Mouse (Mus musculus) midbrain, embryonic 12.5 days (tissue): ENCODE measurements around the gene Rps8. TPM values are rescaled to one million over a fixed set of nuclear protein-coding genes. Genes with fewer than 3 reads are reported as not detected.

Experiments used
- ATAC-seq: fragments of 200-750 bp; cut with Nextera tagmentation; 2 replicates; pipeline ENCODE4 v1.8.0; 2017; ENCODE audit warnings: low read depth, moderate TSS enrichment, moderate library complexity; ENCODE audit not compliant: low FRiP score
- H3K27ac ChIP-seq: fragments of 300-500 bp; sonication (generic); replicated peaks from 2 replicates; pipeline ENCODE4 v1.5.1; 2016; ENCODE audit warnings: mild to moderate bottlenecking
- H3K27me3 ChIP-seq: fragments of 300-500 bp; sonication (generic); 2 replicates; pipeline ENCODE4 v1.6.1; 2016; ENCODE audit warnings: mild to moderate bottlenecking
- H3K36me3 ChIP-seq: fragments of 300-500 bp; sonication (generic); 2 replicates; pipeline ENCODE4 v1.6.1; 2016
- H3K4me1 ChIP-seq: fragments of 300-500 bp; sonication (generic); 2 replicates; pipeline ENCODE4 v1.6.1; 2016
- H3K4me2 ChIP-seq: fragments of 300-500 bp; sonication (generic); replicated peaks from 2 replicates; pipeline ENCODE4 v1.6.1; 2016; ENCODE audit warnings: mild to moderate bottlenecking, moderate library complexity
- H3K4me3 ChIP-seq: fragments of 300-500 bp; sonication (generic); 2 replicates; pipeline ENCODE4 v1.5.1; 2016; ENCODE audit warnings: mild to moderate bottlenecking
- H3K9ac ChIP-seq: fragments of 300-500 bp; sonication (generic); replicated peaks from 2 replicates; pipeline ENCODE4 v1.6.1; 2016; ENCODE audit warnings: mild to moderate bottlenecking, moderate library complexity
- H3K9me3 ChIP-seq: fragments of 300-500 bp; sonication (generic); 2 replicates; pipeline ENCODE4 v1.6.1; 2016; ENCODE audit warnings: mild to moderate bottlenecking
- WGBS: fragments of 180-500 bp; shearing (Covaris S2); methylation state at CpG from one replicate; pipeline ENCODE4 v1.1.7; 2016; 5-methylcytosine and 5-hydroxymethylcytosine counted together
- polyA plus RNA-seq: library from polyadenylated mRNA; unstranded; fragments of >200 nt; fragmentation: Nextera tagmentation; extraction: Ambion mirVana; gene quantifications from 2 replicates; pipeline ENCODE4 v1.2.1, GENCODE M21; 2016

The Rps8 gene
- polyA plus RNA-seq, 1 experiment from 2014 or later: 573 TPM

DNA sequence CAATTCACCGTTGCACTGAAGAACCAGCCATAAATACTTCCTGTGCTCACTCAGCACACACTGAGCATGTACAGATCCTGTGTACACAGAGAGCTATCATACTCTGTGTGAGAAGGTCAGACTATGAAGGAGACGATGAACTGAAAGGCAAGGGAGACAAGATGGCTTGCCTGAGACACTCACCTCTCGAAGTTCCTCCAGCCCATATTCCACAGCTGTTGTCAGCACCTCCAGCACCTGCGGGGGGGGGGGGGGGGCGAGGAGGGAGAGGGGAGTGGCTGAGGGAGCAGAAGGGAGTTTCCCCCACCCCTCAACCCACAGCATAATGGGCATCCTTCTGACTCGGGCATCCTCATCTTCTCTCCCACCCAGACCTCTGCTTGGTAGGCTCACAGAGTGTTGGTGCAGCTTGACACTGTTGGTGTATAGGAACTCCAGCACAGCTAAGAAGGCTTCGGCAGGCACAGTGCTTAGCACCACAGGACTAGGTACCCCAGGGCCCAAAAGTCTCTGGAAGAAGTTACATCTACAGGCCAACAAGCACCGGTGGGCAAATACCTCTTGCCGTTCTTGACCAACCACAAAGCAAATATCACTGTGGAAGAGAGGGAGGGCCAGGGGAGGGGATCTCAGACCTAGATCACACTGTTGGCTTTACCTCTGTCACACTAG is 32.4 kb downstream of the Rps8 start:
- WGBS: 91% methylated on average over 7 of the region's 9 CpGs
- Histone ChIP-seq H3K27me3 (0 out of 2 replicates have a peak, but pooled peaks cover 6% of the 10 kb centered on the region), H3K36me3 (peaks cover 12% of the 10 kb centered on the region), H3K27ac (no peak overlapping the region), H3K9me3 (no peaks in the 10 kb centered on the region), H3K4me1 (peaks cover 36% of the 10 kb centered on the region), H3K9ac (no peak overlapping the region), H3K4me3 (no peak overlapping the region), H3K4me2 (no peak overlapping the region)
- no peak for ATAC-seq

DNA sequence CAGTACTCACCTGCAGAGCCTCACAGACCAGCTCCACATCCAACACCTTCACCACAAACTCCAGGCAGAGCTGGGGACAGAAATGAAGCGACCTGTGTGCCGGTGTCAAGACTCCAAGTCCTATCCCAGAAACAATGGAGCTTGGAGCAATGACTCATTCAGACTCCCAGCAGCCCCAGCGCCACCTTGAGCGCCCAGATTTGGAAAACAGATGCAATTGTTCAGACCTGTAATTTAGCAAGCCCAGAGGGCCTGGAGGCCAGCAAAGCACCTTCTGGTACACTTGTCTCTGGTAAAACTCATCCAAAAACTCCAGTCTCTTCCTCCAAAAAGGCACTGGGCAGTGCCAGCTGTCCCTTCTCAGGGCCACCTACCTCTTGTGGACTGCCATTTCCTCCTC is 33.8 kb downstream of the Rps8 start:
- H3K36me3 ChIP-seq: 0 out of 2 replicates have a peak, but pooled peaks cover 2% of the 10 kb centered on the region

DNA sequence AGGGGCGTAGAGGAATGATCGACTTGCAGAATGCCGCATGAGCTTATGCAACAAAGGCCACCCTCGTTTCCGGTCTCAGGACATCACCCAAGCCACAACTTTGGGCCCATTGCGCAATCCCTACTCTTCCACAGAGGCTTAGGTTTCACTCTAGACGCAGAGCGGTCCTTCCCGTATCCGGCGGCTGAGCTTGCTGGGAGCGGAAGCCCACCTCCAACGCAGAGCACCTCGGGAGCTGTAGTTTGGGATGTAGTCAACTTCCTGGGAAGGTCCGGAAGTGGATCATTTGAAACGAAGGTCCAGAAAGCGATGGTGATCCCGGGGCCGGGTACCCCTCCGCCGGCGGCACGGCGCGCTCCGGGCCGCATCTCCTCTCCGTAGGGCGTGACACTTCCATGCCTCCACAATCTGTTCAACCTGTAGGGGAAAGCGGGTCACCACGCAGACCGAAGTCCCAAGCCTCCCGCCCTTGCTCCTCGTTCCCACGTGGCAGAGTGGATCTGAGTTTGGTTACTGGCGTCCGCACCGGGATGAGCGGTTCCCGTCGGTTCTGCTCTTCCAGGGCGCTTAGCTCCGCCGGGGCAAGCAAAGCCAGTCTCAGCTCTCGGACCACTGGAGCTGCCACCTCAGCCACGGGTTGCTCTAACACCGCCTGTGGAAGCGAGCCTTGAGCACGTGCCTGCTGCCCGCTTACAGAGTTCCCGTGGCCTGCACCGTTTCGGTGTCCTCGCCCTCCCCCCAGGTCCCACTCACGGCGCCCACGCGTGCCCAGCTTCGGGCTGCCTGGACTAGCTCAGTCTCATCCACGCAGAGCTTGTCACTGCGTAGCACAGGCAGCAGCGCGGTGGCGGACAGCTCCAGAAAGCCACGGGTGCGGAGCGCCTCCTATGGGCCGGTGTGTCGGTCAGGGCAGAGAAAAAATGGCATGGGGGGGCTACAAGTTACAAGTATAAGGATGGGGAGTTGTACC is 35.3 kb downstream of the Rps8 start:
- H3K9ac ChIP-seq: peak overlapping the region; percentile 72
- H3K4me1 ChIP-seq: peaks cover 26% of the 10 kb centered on the region
- WGBS: under 1% methylated on average over 69 of the region's 69 CpGs
- peak overlapping the region; percentile 87 for H3K27ac ChIP-seq
- no peaks in the 10 kb centered on the region for H3K27me3 ChIP-seq
- ATAC-seq: peak; percentile 93
- peak overlapping the region; percentile 62 for H3K4me3 ChIP-seq
- H3K9me3 ChIP-seq: no peaks in the 10 kb centered on the region
- no peaks in the 10 kb centered on the region for H3K36me3 ChIP-seq
- H3K4me2 ChIP-seq: peak overlapping the region; percentile 99

More for the DNA sequence above, 33.8 kb downstream of the Rps8 start:
- no peak overlapping the region for H3K4me3 ChIP-seq
- H3K9ac ChIP-seq: no peak overlapping the region
- H3K4me2 ChIP-seq: no peak overlapping the region
- peaks cover 36% of the 10 kb centered on the region for H3K4me1 ChIP-seq
- no peaks in the 10 kb centered on the region for H3K27me3 ChIP-seq
- no peak overlapping the region for H3K27ac ChIP-seq
- ATAC-seq: no peak
- no peaks in the 10 kb centered on the region for H3K9me3 ChIP-seq
- WGBS: 82% methylated on average over 4 of the region's 4 CpGs

DNA sequence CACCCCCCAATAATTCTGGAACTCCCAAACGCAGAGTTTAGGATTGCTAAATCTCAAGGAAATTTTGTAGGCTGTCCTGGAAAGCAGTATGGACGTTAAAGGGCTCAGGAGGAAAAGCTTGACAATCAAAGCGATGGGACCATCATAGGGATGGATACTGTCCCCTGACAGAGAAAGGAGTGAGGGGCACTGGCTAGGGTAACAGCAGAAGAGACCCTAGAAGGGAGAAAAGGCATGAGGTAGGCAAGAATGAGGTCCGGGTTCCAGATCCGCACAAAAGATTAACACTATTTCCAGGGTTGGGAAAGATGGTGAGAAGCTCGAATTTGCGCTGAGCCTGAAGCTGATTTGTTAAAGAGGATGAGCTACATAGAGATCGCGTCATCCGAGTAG is 36.0 kb downstream of the Rps8 start:
- peak; percentile 20 for ATAC-seq
- H3K4me1 ChIP-seq: peaks cover 19% of the 10 kb centered on the region
- peak overlapping the region; percentile 62 for H3K4me3 ChIP-seq
- peak overlapping the region; percentile 87 for H3K27ac ChIP-seq
- no peaks in the 10 kb centered on the region for H3K9me3 ChIP-seq
- 6% methylated on average over 10 of the region's 10 CpGs for WGBS
- peak overlapping the region; percentile 99 for H3K4me2 ChIP-seq
- H3K27me3 ChIP-seq: no peaks in the 10 kb centered on the region
- peak overlapping the region; percentile 72 for H3K9ac ChIP-seq
- H3K36me3 ChIP-seq: no peaks in the 10 kb centered on the region

DNA sequence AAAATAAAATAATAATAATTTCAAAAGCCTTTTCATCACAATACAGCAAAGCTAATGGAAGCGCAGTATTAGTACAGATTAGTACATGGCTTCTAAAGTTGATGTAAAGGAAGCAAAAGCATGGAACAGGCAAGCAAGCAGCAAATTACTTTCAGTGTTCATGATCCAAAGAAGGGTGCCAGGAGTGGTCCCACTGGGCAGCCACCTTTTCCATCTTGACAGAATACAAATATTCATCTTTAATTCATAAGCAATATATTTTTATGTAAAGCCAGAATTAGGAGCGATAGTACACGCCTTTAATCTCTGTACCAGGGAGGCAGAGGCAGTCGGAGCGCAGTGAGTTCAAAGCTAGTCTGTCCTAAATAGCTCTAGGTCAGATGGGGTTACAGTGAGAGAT is 36.4 kb downstream of the Rps8 start:
- Histone ChIP-seq H3K27ac (peak overlapping the region; percentile 87), H3K4me1 (peaks cover 15% of the 10 kb centered on the region), H3K36me3 (peaks cover 2% of the 10 kb centered on the region; the same call in 1 of the 2 replicates), H3K9me3 (no peaks in the 10 kb centered on the region), H3K9ac (peak overlapping the region; percentile 72), H3K27me3 (no peaks in the 10 kb centered on the region), H3K4me2 (peak overlapping the region; percentile 99), H3K4me3 (peak overlapping the region; percentile 62)
- 68% methylated on average over 5 of the region's 5 CpGs for WGBS
- ATAC-seq: no peak

DNA sequence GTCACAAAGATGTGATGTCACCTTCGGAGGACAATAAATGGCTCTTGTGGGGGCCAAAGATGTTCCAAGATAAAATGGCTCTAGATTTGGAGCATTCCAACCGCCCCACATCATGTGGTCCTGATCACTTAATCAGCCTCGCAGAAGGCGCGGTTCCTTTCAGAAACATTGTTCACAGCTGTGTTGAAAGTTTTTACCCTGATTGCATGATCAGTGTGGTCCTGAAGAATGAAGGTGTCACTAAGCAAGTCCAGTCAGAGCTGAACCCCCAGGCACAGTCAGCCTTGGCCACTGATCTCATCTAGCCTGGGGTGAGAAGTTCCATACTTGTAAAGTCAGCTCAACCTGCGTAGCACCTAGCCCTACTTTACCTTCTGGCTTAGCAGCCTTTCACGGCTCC is 38.1 kb downstream of the Rps8 start:
- Histone ChIP-seq H3K4me3 (no peak overlapping the region), H3K27ac (no peak overlapping the region), H3K27me3 (no peaks in the 10 kb centered on the region), H3K4me2 (no peak overlapping the region), H3K4me1 (peaks cover 12% of the 10 kb centered on the region), H3K9me3 (no peaks in the 10 kb centered on the region), H3K9ac (no peak overlapping the region), H3K36me3 (peaks cover 4% of the 10 kb centered on the region)
- WGBS: 93% methylated on average over 7 of the region's 7 CpGs
- no peak for ATAC-seq

DNA sequence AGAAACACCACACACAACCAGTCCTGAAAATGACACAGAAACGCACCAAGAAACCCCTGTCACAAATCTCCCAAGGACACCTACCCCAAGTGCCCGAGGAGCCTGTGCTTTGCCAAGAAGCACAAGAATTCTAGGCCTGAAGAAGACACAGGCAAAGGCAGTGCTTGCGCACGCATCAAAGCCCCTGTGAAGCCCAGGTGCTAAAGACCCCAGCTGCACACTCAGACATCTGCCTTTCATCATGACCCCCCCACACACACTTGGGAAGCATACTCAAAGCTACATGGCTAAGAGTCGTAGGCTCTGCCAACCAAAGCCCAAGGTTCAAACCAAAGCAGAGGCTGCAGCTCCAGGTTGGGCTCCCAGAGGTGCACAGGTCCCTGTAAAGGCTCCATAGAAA is 40.5 kb downstream of the Rps8 start:
- no peaks in the 10 kb centered on the region for H3K27me3 ChIP-seq
- ATAC-seq: no peak
- 85% methylated on average over 5 of the region's 5 CpGs for WGBS

DNA sequence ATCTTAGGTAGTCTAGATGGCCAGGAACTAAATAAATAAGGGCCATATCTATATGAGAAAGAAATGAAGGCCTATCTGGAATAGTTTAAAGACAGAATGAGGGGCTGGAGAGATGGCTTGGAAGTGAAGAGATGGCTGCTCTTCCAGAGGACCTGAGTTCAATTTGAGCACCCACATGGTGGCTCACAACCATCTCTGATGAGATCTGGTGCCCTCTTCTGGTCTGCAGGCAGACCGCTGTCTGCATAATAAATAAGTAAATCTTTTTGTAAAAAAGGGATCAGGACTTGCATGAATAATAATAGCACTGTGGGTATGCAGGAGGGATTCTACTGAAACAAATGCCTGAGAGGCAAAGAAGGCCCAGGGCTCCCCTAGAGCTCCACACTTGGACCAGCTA is 42.8 kb downstream of the Rps8 start:
- no peak overlapping the region for H3K4me3 ChIP-seq
- H3K4me1 ChIP-seq: no peaks in the 10 kb centered on the region
- 68% methylated on average over 1 of the region's 1 CpGs for WGBS
- ATAC-seq: no peak
- H3K4me2 ChIP-seq: no peak overlapping the region
- no peaks in the 10 kb centered on the region for H3K9me3 ChIP-seq
- H3K9ac ChIP-seq: no peak overlapping the region
- H3K27ac ChIP-seq: no peak overlapping the region
- peaks cover 31% of the 10 kb centered on the region for H3K36me3 ChIP-seq
- H3K27me3 ChIP-seq: no peaks in the 10 kb centered on the region; the same call in 1 of the 2 replicates

More for the DNA sequence above, 40.5 kb downstream of the Rps8 start:
- H3K27ac ChIP-seq: no peak overlapping the region
- H3K9ac ChIP-seq: no peak overlapping the region
- H3K36me3 ChIP-seq: peaks cover 15% of the 10 kb centered on the region
- no peak overlapping the region for H3K4me2 ChIP-seq
- no peaks in the 10 kb centered on the region for H3K9me3 ChIP-seq
- H3K4me3 ChIP-seq: no peak overlapping the region
- H3K4me1 ChIP-seq: peaks cover 6% of the 10 kb centered on the region; the same call in 1 of the 2 replicates

DNA sequence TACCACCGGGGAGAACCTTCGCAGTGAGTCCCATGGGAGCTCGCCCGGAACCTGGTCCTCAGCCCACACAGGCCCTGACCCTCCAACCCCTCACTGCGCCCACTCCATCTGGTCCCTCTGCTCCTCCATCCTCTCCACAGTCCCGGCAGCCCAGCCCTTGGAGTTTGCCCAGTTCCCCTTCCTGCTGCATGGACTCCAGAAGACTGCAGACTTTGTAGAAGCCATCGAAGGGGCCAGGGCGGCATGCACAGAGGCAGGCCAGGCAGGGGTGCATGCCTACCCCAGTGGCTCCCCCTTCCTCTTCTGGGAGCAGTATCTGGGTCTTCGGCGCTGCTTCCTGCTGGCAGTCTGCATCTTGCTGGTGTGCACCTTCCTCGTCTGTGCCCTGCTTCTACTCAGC is 45.1 kb downstream of the Rps8 start:
- H3K27ac ChIP-seq: no peak overlapping the region
- 94% methylated on average over 11 of the region's 11 CpGs for WGBS
- no peak for ATAC-seq
- H3K4me1 ChIP-seq: no peaks in the 10 kb centered on the region
- no peaks in the 10 kb centered on the region for H3K9me3 ChIP-seq
- no peaks in the 10 kb centered on the region; the same call in 1 of the 2 replicates for H3K27me3 ChIP-seq
- H3K4me2 ChIP-seq: no peak overlapping the region
- no peak overlapping the region for H3K9ac ChIP-seq
- no peak overlapping the region for H3K4me3 ChIP-seq
- peaks cover 36% of the 10 kb centered on the region for H3K36me3 ChIP-seq

DNA sequence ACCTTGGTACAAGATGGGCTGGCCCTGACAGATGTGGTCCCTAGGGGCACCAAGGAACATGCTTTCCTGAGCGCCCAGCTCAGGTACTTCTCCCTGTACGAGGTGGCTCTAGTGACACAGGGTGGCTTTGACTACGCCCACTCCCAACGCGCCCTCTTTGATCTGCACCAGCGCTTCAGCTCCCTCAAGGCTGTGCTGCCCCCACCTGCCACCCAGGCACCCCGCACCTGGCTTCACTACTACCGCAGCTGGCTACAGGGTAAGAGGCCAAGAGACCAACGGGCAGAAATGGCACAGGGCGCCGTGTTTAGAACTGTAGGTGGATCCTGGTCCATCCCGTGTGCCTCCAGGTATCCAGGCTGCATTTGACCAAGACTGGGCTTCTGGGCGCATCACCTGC is 45.8 kb downstream of the Rps8 start:
- WGBS: 91% methylated on average over 13 of the region's 13 CpGs
- Histone ChIP-seq H3K27me3 (no peaks in the 10 kb centered on the region; the same call in 1 of the 2 replicates), H3K9ac (no peak overlapping the region), H3K36me3 (peaks cover 36% of the 10 kb centered on the region), H3K9me3 (no peaks in the 10 kb centered on the region), H3K4me1 (no peaks in the 10 kb centered on the region), H3K4me2 (no peak overlapping the region), H3K4me3 (no peak overlapping the region), H3K27ac (no peak overlapping the region)
- no peak for ATAC-seq

DNA sequence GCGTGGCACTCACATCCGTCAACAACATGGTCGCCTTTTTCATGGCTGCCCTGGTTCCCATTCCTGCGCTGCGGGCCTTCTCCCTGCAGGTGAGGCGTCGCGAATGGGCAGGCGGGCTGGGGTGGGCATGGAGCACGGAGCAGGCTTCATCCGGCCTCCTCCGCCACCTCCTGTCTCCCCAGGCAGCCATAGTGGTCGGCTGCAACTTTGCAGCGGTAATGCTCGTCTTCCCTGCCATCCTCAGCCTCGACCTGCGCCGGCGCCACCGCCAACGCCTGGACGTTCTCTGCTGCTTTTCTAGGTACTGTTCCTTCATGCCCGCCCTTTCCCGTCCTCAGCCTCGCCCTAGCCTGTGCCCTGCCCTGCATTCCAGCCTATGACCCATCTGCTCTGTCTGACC is 46.7 kb downstream of the Rps8 start:
- 94% methylated on average over 25 of the region's 25 CpGs for WGBS
- Histone ChIP-seq H3K36me3 (peaks cover 32% of the 10 kb centered on the region), H3K4me3 (no peak overlapping the region)

DNA sequence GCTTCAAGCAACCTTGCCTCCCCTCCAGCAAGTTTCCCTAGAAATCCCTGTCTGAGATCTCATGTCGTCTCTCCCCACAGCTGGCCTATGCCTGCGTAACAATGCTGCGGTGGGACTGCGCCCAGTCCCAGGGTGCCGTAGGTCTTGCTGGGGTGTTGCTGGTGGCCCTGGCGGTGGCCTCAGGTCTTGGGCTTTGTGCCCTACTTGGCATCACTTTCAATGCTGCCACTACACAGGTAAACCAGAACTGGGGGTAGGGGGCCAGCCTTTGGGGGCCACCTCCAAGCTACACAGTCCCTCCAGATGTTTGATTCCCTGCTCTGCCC is 47.6 kb downstream of the Rps8 start:
- H3K27me3 ChIP-seq: peaks cover 6% of the 10 kb centered on the region; the same call in 1 of the 2 replicates
- H3K9me3 ChIP-seq: no peaks in the 10 kb centered on the region
- H3K4me1 ChIP-seq: no peaks in the 10 kb centered on the region
- H3K4me3 ChIP-seq: no peak overlapping the region
- ATAC-seq: no peak
- H3K4me2 ChIP-seq: no peak overlapping the region
- H3K27ac ChIP-seq: no peak overlapping the region
- 95% methylated on average over 6 of the region's 6 CpGs for WGBS
- peaks cover 32% of the 10 kb centered on the region for H3K36me3 ChIP-seq
- H3K9ac ChIP-seq: no peak overlapping the region

More for the DNA sequence above, 46.7 kb downstream of the Rps8 start:
- Histone ChIP-seq H3K27ac (no peak overlapping the region), H3K9me3 (no peaks in the 10 kb centered on the region), H3K4me2 (no peak overlapping the region), H3K27me3 (peaks cover 6% of the 10 kb centered on the region; the same call in 1 of the 2 replicates), H3K9ac (no peak overlapping the region), H3K4me1 (no peaks in the 10 kb centered on the region)
- no peak for ATAC-seq
